ENCODE assay signal across 12 mouse cellular contexts in genomic region chr8:88064414-88065110, GRCm38 (mm10). TPM values are rescaled to one million over a fixed set of nuclear protein-coding genes. Genes with fewer than 3 reads are reported as not detected.
DNase-seq lines count a peak whose midpoint lies in the region; ATAC-seq lines count a peak whose summit lies in the region.
"Had no signal": no experiment of that assay in that cellular context is flagged by ENCODE, and none has a peak within 500 bp of the region (broad histone marks: within the 10 kb centered on the region; RNA-seq: fewer than 3 reads in every experiment).

No protein-coding gene starts in this region.

- peak; percentile 57; the same call in 1 of the 2 replicates for ATAC-seq in forebrain, embryonic 14.5 days
- no peak for ATAC-seq in forebrain, embryonic 11.5 days (replicated peaks; ENCODE audit: low FRiP score)

- DNase-seq in forebrain, embryonic 14.5 days (ENCODE audit: low spot score): peak; percentile 77
- no peak for DNase-seq in forebrain, embryonic 11.5 days (ENCODE audit: low spot score)
- peak; percentile 52 for DNase-seq in cerebellum, adult 11-12 months
- peak; percentile 14 to 19 for DNase-seq in frontal cortex, postnatal 10 days (ENCODE audit: low spot score in 2 of 2)
- DNase-seq in left cerebral cortex, postnatal 14 days (ENCODE audit: low spot score in 2 of 2): peak; percentile 22 to 51
- DNase-seq in thymus, postnatal 36 days: no peak
- DNase-seq in embryo, embryonic 9.5 days (ENCODE audit: extremely low spot score): no peak
- no peak for DNase-seq in ovary, adult 18-20 months (ENCODE audit: low spot score)
- DNase-seq: heart, postnatal 10 days; kidney, adult 11 months; lung, adult 2 months had no signal

- no peaks in the 10 kb centered on the region for H3K9me3 ChIP-seq in forebrain, embryonic 14.5 days (replicated peaks; ENCODE audit: control insufficient read depth, low read length)
- H3K9me3 ChIP-seq in forebrain, embryonic 11.5 days (ENCODE audit: control insufficient read depth, low read length): no peaks in the 10 kb centered on the region

- H3K9ac ChIP-seq in forebrain, embryonic 14.5 days (ENCODE audit: low read length): no peak overlapping the region
- no peak overlapping the region for H3K9ac ChIP-seq in forebrain, embryonic 11.5 days (ENCODE audit: low read length)

- peak overlapping the region; percentile 55; the same call in 1 of the 2 replicates for H3K27ac ChIP-seq in forebrain, embryonic 14.5 days (ENCODE audit: low read depth, low read length)
- no peak overlapping the region for H3K27ac ChIP-seq in forebrain, embryonic 11.5 days (ENCODE audit: low read depth, low read length)
- H3K27ac ChIP-seq: stomach, postnatal 0 days had no signal

- no peaks in the 10 kb centered on the region for H3K4me1 ChIP-seq in forebrain, embryonic 14.5 days (ENCODE audit: control insufficient read depth, insufficient read depth, low read length)
- no peaks in the 10 kb centered on the region for H3K4me1 ChIP-seq in forebrain, embryonic 11.5 days (replicated peaks; ENCODE audit: control insufficient read depth, insufficient read depth, low read length)

- H3K4me2 ChIP-seq in forebrain, embryonic 14.5 days (ENCODE audit: low read length): no peak overlapping the region
- no peak overlapping the region for H3K4me2 ChIP-seq in forebrain, embryonic 11.5 days (ENCODE audit: low read depth, low read length, severe bottlenecking)

- no peaks in the 10 kb centered on the region for H3K36me3 ChIP-seq in forebrain, embryonic 14.5 days (ENCODE audit: control insufficient read depth, insufficient read depth, low read length)
- no peaks in the 10 kb centered on the region for H3K36me3 ChIP-seq in forebrain, embryonic 11.5 days (ENCODE audit: control insufficient read depth, insufficient read depth, low read length)

- H3K27me3 ChIP-seq in forebrain, embryonic 14.5 days (replicated peaks; ENCODE audit: control insufficient read depth, insufficient read depth, low read length): no peaks in the 10 kb centered on the region
- no peaks in the 10 kb centered on the region for H3K27me3 ChIP-seq in forebrain, embryonic 11.5 days (ENCODE audit: control insufficient read depth, insufficient read depth, low read length)

- 73% methylated on average over 13 of the region's 13 CpGs for WGBS in forebrain, embryonic 14.5 days
- 92% methylated on average over 13 of the region's 13 CpGs for WGBS in forebrain, embryonic 11.5 days

- intact Hi-C loops in left cerebral cortex, postnatal 14 days (cut with DNase I): no loop called here

- no peak overlapping the region for H3K4me3 ChIP-seq in forebrain, embryonic 14.5 days (ENCODE audit: low read depth, low read length)
- H3K4me3 ChIP-seq in forebrain, embryonic 11.5 days (ENCODE audit: low read depth, low read length): no peak overlapping the region

RNA-seq across cellular contexts. Expression of gene Cnep1r1, which starts 54.0 kb away (rescaled TPM):
- 39.1 and 43.0 TPM in 2 replicates for polyA plus RNA-seq in forebrain, embryonic 14.5 days (2014; fragmentation: Nextera tagmentation; extraction: Ambion mirVana)
- polyA plus RNA-seq in forebrain, embryonic 11.5 days (2014; fragmentation: Nextera tagmentation; extraction: Ambion mirVana): 34.9 and 39.1 TPM in 2 replicates
- total RNA-seq in left cerebral cortex, postnatal 14 days (2021): 10 to 100 TPM; 30.4 to 31.1 TPM

Comparison
In these comparisons a context has a peak if more than half of its experiments do, and no peak if none do; other contexts are left out.
1. DNase-seq: peak in forebrain, embryonic 14.5 days (single experiment), cerebellum, adult 11-12 months (single experiment), frontal cortex, postnatal 10 days (2 of 2) and left cerebral cortex, postnatal 14 days (2 of 2); none in forebrain, embryonic 11.5 days (single experiment), thymus, postnatal 36 days (0 of 2), embryo, embryonic 9.5 days (single experiment) and ovary, adult 18-20 months (single experiment).